Mouse (Mus musculus): ENCODE results near the gene Col23a1. TPM values are rescaled to one million over a fixed set of nuclear protein-coding genes. Genes with fewer than 3 reads are reported as not detected.
A peak's percentile ranks its signal among the peaks of the same experiment; 100 is the strongest.

Col23a1 gene
- polyA plus RNA-seq, 1 experiment from 2014 or later, result 23.6 TPM

- ATAC-seq (ENCODE audit: low FRiP score, low read depth), result no peak
- 84% methylated on average over 1 of the region's 1 CpGs for WGBS
- Histone ChIP-seq H3K4me2 (replicated peaks) (no peak overlapping the region), H3K9me3 (no peaks in the 10 kb centered on the region), H3K27ac (no peak overlapping the region), H3K4me1 (peaks cover 7% of the 10 kb centered on the region; the same call in 1 of the 2 replicates), H3K4me3 (no peak overlapping the region), H3K36me3 (peaks cover 4% of the 10 kb centered on the region; the same call in 1 of the 2 replicates), H3K27me3 (no peaks in the 10 kb centered on the region), H3K9ac (no peak overlapping the region)
Measured at GRCm38 (mm10) chr11:51563276-51563675, 273.6 kb downstream of the Col23a1 start.

- no peak for ATAC-seq (ENCODE audit: low FRiP score, low read depth)
- Histone ChIP-seq H3K27me3 (no peaks in the 10 kb centered on the region), H3K4me3 (no peak overlapping the region), H3K9me3 (no peaks in the 10 kb centered on the region), H3K9ac (no peak overlapping the region), H3K4me1 (peaks cover 7% of the 10 kb centered on the region; the same call in 1 of the 2 replicates), H3K27ac (no peak overlapping the region; the same call in 1 of the 2 replicates), H3K4me2 (replicated peaks) (no peak overlapping the region), H3K36me3 (peaks cover 4% of the 10 kb centered on the region; the same call in 1 of the 2 replicates)
- WGBS, result 37% methylated on average over 3 of the region's 3 CpGs
Measured at GRCm38 (mm10) chr11:51565062-51565461, 275.3 kb downstream of the Col23a1 start.

- peaks cover 7% of the 10 kb centered on the region; the same call in 1 of the 2 replicates for H3K4me1 ChIP-seq
- H3K4me3 ChIP-seq, result no peak overlapping the region
- no peak for ATAC-seq (ENCODE audit: low FRiP score, low read depth)
- H3K9ac ChIP-seq, result no peak overlapping the region
- no peaks in the 10 kb centered on the region for H3K9me3 ChIP-seq
- H3K27me3 ChIP-seq, result no peaks in the 10 kb centered on the region
- no peak overlapping the region for H3K4me2 ChIP-seq (replicated peaks)
- H3K27ac ChIP-seq, result no peak overlapping the region
- 87% methylated on average over 6 of the region's 6 CpGs for WGBS
- H3K36me3 ChIP-seq, result peaks cover 4% of the 10 kb centered on the region; the same call in 1 of the 2 replicates
Measured at GRCm38 (mm10) chr11:51565951-51566350, 276.2 kb downstream of the Col23a1 start.

DNA sequence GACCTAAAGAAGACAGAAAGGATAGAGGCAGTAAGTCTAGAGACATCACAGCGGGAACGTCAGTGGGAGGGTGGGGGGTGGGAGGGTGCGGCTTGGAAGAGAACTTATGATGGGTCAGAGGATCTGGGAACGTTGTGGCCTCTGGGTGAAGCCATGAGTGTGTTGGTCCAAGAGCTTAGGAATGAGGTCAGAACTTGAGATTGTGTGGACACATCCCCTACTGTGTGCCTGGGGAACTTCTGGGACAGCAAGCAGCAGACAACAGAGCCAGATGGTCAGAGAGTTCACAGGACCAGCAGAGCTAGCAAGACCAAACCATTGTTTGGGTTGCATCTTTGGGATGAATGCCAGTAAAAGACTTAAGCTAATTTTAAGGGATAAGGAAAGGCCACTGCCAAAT is 279.1 kb downstream of the Col23a1 start:
- no peaks in the 10 kb centered on the region for H3K27me3 ChIP-seq
- H3K27ac ChIP-seq, result no peak overlapping the region
- WGBS, result 89% methylated on average over 4 of the region's 4 CpGs
- H3K4me1 ChIP-seq, result peaks cover 15% of the 10 kb centered on the region; the same call in 1 of the 2 replicates
- H3K4me2 ChIP-seq (replicated peaks), result no peak overlapping the region
- no peak overlapping the region for H3K9ac ChIP-seq
- ATAC-seq (ENCODE audit: low FRiP score, low read depth), result no peak
- no peak overlapping the region for H3K4me3 ChIP-seq
- peaks cover 4% of the 10 kb centered on the region; the same call in 1 of the 2 replicates for H3K36me3 ChIP-seq
- H3K9me3 ChIP-seq, result no peaks in the 10 kb centered on the region

DNA sequence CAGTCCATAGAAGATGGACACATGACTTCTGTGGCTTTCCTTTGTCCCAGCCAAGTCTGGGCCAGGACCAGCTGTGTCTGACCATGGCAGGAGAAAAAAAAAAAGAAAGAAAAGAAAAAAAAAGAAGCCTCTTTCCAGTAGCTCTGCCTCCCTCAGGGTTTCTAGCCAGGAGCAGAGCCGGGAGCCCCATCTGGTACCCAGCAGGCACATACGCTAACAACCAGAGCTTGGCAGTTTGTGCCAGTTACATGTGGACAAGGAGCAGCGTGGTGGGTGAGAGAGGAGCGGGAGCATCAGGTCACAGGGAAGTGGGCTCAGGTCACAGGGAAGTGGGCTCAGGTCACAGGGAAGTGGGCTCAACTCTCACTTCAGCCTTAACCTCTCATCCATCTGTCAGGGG is 286.7 kb downstream of the Col23a1 start:
- no peak overlapping the region for H3K4me3 ChIP-seq
- 77% methylated on average over 4 of the region's 4 CpGs for WGBS

DNA sequence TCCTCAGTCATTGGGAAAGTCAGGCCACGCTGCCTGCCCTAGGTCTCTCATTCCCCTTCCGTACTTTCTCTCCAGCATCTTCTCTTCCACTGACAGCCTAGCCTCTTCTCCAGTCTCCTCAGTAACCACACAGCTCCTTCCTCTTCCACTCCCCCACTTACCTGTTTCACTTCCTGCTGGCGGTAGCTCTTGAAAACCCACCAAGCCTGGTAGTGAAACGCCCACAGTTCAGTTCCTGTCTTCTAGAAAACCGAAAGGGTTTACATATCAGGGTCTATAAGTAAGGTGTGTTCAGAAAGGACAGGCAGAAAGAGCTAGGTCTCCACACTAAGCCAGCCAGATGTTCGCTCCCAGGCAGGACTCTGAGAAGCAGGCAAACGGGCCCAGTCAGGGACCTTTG is 287.9 kb downstream of the Col23a1 start:
- H3K27ac ChIP-seq, result no peak overlapping the region
- 82% methylated on average over 7 of the region's 7 CpGs for WGBS
- no peaks in the 10 kb centered on the region for H3K27me3 ChIP-seq

More for the DNA sequence above, 286.7 kb downstream of the Col23a1 start:
- H3K36me3 ChIP-seq, result no peaks in the 10 kb centered on the region; the same call in 1 of the 2 replicates
- H3K9me3 ChIP-seq, result no peaks in the 10 kb centered on the region
- H3K4me1 ChIP-seq, result 0 out of 2 replicates have a peak, but pooled peaks cover 4% of the 10 kb centered on the region
- no peak overlapping the region for H3K9ac ChIP-seq
- no peak for ATAC-seq (ENCODE audit: low FRiP score, low read depth)
- no peak overlapping the region for H3K27ac ChIP-seq
- no peaks in the 10 kb centered on the region for H3K27me3 ChIP-seq
- no peak overlapping the region for H3K4me2 ChIP-seq (replicated peaks)

GRCm38 (mm10) chr11:51579024-51579423 is 289.3 kb downstream of the Col23a1 start:
- H3K27me3 ChIP-seq, result no peaks in the 10 kb centered on the region

More for the DNA sequence above, 287.9 kb downstream of the Col23a1 start:
- Histone ChIP-seq H3K9ac (no peak overlapping the region), H3K9me3 (no peaks in the 10 kb centered on the region), H3K36me3 (no peaks in the 10 kb centered on the region; the same call in 1 of the 2 replicates), H3K4me3 (no peak overlapping the region), H3K4me2 (replicated peaks) (no peak overlapping the region), H3K4me1 (no peaks in the 10 kb centered on the region)
- no peak for ATAC-seq (ENCODE audit: low FRiP score, low read depth)

GRCm38 (mm10) chr11:51582713-51583112 is 293.0 kb downstream of the Col23a1 start:
- 23% methylated on average over 8 of the region's 8 CpGs for WGBS
- no peaks in the 10 kb centered on the region for H3K27me3 ChIP-seq

More at GRCm38 (mm10) chr11:51579024-51579423, 289.3 kb downstream of the Col23a1 start:
- H3K4me2 ChIP-seq (replicated peaks), result no peak overlapping the region
- no peak overlapping the region for H3K4me3 ChIP-seq
- H3K4me1 ChIP-seq, result peaks cover 3% of the 10 kb centered on the region
- no peak overlapping the region for H3K27ac ChIP-seq
- H3K9ac ChIP-seq, result no peak overlapping the region
- no peaks in the 10 kb centered on the region for H3K9me3 ChIP-seq
- no peaks in the 10 kb centered on the region; the same call in 1 of the 2 replicates for H3K36me3 ChIP-seq
- WGBS, result 65% methylated on average over 4 of the region's 4 CpGs
- ATAC-seq (ENCODE audit: low FRiP score, low read depth), result no peak

GRCm38 (mm10) chr11:51584057-51584430 is 294.3 kb downstream of the Col23a1 start:
- no peaks in the 10 kb centered on the region for H3K27me3 ChIP-seq
- peak; percentile 3; the same call in 1 of the 2 replicates for ATAC-seq (ENCODE audit: low FRiP score, low read depth)
- H3K36me3 ChIP-seq, result peaks cover 33% of the 10 kb centered on the region
- peak overlapping the region; percentile 90 for H3K27ac ChIP-seq
- peak overlapping the region; percentile 65 for H3K4me3 ChIP-seq
- 0 out of 2 replicates have a peak, but pooled peaks cover 3% of the 10 kb centered on the region for H3K9me3 ChIP-seq
- 18% methylated on average over 9 of the region's 9 CpGs for WGBS
- H3K4me1 ChIP-seq, result peaks cover 21% of the 10 kb centered on the region
- H3K4me2 ChIP-seq (replicated peaks), result peak overlapping the region; percentile 85
- peak overlapping the region; percentile 83 for H3K9ac ChIP-seq

More at GRCm38 (mm10) chr11:51582713-51583112, 293.0 kb downstream of the Col23a1 start:
- no peak overlapping the region for H3K4me3 ChIP-seq
- H3K4me2 ChIP-seq (replicated peaks), result no peak overlapping the region
- peaks cover 19% of the 10 kb centered on the region for H3K36me3 ChIP-seq
- H3K9me3 ChIP-seq, result no peaks in the 10 kb centered on the region
- no peak for ATAC-seq (ENCODE audit: low FRiP score, low read depth)
- no peak overlapping the region; the same call in 1 of the 2 replicates for H3K9ac ChIP-seq
- H3K4me1 ChIP-seq, result peaks cover 21% of the 10 kb centered on the region
- no peak overlapping the region for H3K27ac ChIP-seq

DNA sequence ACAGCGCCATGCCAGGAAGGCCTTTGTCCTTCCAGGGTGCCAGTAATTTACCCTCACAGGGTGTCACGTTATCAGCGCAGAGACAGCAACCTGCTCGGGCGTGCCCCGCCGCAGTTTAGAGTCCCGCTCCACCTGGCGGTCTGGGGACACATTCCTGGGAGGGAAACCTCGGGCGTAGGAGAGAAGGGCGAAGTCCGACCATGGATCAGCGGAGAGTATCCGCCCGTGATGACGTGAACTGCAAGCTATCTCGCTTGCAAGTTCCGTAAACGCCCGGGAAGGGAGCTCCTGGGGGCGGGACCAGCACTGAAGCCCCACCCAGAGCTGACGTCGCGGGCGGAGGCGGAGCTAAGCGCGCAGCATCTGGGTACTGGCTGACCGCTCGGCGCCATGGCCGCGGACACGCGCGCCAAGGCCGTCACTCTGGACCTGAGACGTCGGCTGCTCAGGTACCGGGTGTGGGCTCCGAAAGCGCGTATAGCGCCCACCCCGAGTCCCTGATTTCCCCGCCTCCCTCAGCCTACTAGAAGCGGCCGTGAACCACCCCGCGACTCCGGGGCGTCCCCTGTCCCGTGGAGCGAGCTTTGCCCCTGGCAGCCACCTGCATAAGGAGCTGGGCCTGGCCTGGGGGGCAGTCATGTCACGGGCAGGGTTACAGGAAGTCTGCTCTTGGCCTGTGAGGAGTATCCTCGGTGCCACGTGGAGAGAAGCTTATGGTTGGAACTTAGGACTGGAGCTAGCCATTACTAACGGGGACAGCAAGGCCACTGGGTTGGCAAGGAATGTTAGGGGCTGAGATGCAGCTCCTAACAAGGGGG is 294.9 kb downstream of the Col23a1 start, which contains the start of gene Phykpl:
Phykpl (plus strand) TSS at position 327 of the 818 bp plus-strand sequence.
- Histone ChIP-seq H3K27ac (peak within 1 kb of the TSS; percentile 90), H3K36me3 (peaks cover 39% of the 10 kb centered on the region), H3K4me1 (peaks cover 21% of the 10 kb centered on the region), H3K27me3 (no peaks in the 10 kb centered on the region), H3K4me3 (peak within 1 kb of the TSS; percentile 65), H3K9ac (peak within 1 kb of the TSS; percentile 83), H3K4me2 (replicated peaks) (peak within 1 kb of the TSS; percentile 85), H3K9me3 (0 out of 2 replicates have a peak, but pooled peaks cover 4% of the 10 kb centered on the region)
- peak; percentile 94 for ATAC-seq (ENCODE audit: low FRiP score, low read depth)
- WGBS, result under 1% methylated on average over 59 of the region's 59 CpGs

GRCm38 (mm10) chr11:51585608-51586252 is 296.0 kb downstream of the Col23a1 start:
- ATAC-seq (ENCODE audit: low FRiP score, low read depth), result no peak
- Histone ChIP-seq H3K27ac (peak overlapping the region; percentile 90; the same call in 1 of the 2 replicates), H3K36me3 (peaks cover 50% of the 10 kb centered on the region), H3K9ac (peak overlapping the region; percentile 83), H3K4me3 (peak overlapping the region; percentile 65), H3K4me1 (peaks cover 21% of the 10 kb centered on the region), H3K9me3 (0 out of 2 replicates have a peak, but pooled peaks cover 4% of the 10 kb centered on the region), H3K27me3 (no peaks in the 10 kb centered on the region), H3K4me2 (replicated peaks) (peak overlapping the region; percentile 85)
- WGBS, result 65% methylated on average over 8 of the region's 8 CpGs

- WGBS, result 91% methylated on average over 13 of the region's 13 CpGs
- no peak overlapping the region for H3K4me2 ChIP-seq (replicated peaks)
- no peaks in the 10 kb centered on the region for H3K27me3 ChIP-seq
- H3K4me3 ChIP-seq, result no peak overlapping the region
- H3K27ac ChIP-seq, result no peak overlapping the region
- H3K9me3 ChIP-seq, result 0 out of 2 replicates have a peak, but pooled peaks cover 4% of the 10 kb centered on the region
- ATAC-seq (ENCODE audit: low FRiP score, low read depth), result no peak
- peaks cover 21% of the 10 kb centered on the region for H3K4me1 ChIP-seq
- peaks cover 56% of the 10 kb centered on the region for H3K36me3 ChIP-seq
- no peak overlapping the region for H3K9ac ChIP-seq
Measured at GRCm38 (mm10) chr11:51586411-51586810, 296.7 kb downstream of the Col23a1 start.
